Mouse (Mus musculus) CH12.LX (cell line): ENCODE results near the gene Tas2r135.

ENCODE experiments used
- CTCF ChIP-seq, 2 experiments: IDR thresholded peaks in 1 of 2; conservative IDR thresholded peaks in 1 of 2; 2 replicates each; pipeline ENCODE4 v1.5.1; 2011 to 2012; ENCODE audit warnings: low read depth in 2 of 2, low read length in 2 of 2, improper control_type of control experiment in 1 of 2, inconsistent platforms in 1 of 2, mild to moderate bottlenecking in 1 of 2, moderate library complexity in 1 of 2
- IRF4 ChIP-seq: IDR thresholded peaks from 2 replicates; pipeline ENCODE4 v1.6.1; 2014; ENCODE audit warnings: low read depth, mild to moderate bottlenecking, inconsistent platforms, low read length, improper control_type of control experiment
- POLR2A ChIP-seq: IDR thresholded peaks from 2 replicates; pipeline ENCODE4 v1.6.1; 2011; ENCODE audit warnings: low read depth, mild to moderate bottlenecking, improper control_type of control experiment, low read length
- TCF12 ChIP-seq: IDR thresholded peaks from 2 replicates; pipeline ENCODE4 v1.6.1; 2014; ENCODE audit warnings: low read depth, mild to moderate bottlenecking, inconsistent platforms, low read length, improper control_type of control experiment

GRCm38 (mm10) chr6:42435490-42435889 lies 30.3 kb downstream of the Tas2r135 start:
- TF ChIP-seq CTCF (conservative IDR thresholded peaks at IDR 0.05 in 1 of 2, IDR thresholded peaks at IDR 0.05 in 1 of 2; ENCODE audit: low read depth in 2 of 2, low read length in 2 of 2) (no peak), TCF12 (no peak), POLR2A (no peak), IRF4 (no peak)
